Mouse (Mus musculus) cerebellum, adult 2 months (tissue): ENCODE data around the gene Cstb. TPM values are rescaled to one million over a fixed set of nuclear protein-coding genes. Genes with fewer than 3 reads are reported as not detected.

Source experiments
- DNase-seq, 2 experiments: peaks; one replicate each; pipeline ENCODE4 v3.0.0; 2021
- H3K27ac ChIP-seq: fragments of 200-500 bp; 2 replicates; pipeline ENCODE4 v1.5.1; 2012; ENCODE audit warnings: low read length, control low read depth, inconsistent platforms; ENCODE audit not compliant: insufficient read depth
- H3K27me3 ChIP-seq: fragments of 200-500 bp; 2 replicates; pipeline ENCODE4 v1.6.1; 2012; ENCODE audit warnings: inconsistent platforms, mild to moderate bottlenecking, low read length, moderate library complexity; ENCODE audit not compliant: control insufficient read depth, insufficient read depth
- H3K4me1 ChIP-seq: fragments of 200-500 bp; 2 replicates; pipeline ENCODE4 v1.6.1; 2011; ENCODE audit warnings: low read length; ENCODE audit not compliant: control insufficient read depth, insufficient read depth
- H3K4me3 ChIP-seq: fragments of 200-500 bp; replicated peaks from 2 replicates; pipeline ENCODE3; 2011; ENCODE audit warnings: mild to moderate bottlenecking, low read depth, low read length, control low read depth; ENCODE audit not compliant: insufficient read depth
- CTCF ChIP-seq: fragments of 200-500 bp; IDR thresholded peaks from 2 replicates; pipeline ENCODE4 v1.5.1; 2011; ENCODE audit warnings: low read depth, mild to moderate bottlenecking, control low read depth, low read length, moderate library complexity, borderline replicate concordance; ENCODE audit not compliant: insufficient read depth
- POLR2A ChIP-seq: fragments of 200-500 bp; IDR thresholded peaks from 2 replicates; pipeline ENCODE4 v1.6.1; 2011; ENCODE audit warnings: low read length, control low read depth, borderline replicate concordance; ENCODE audit not compliant: insufficient read depth
- WGBS: fragments of 180-500 bp; shearing (Covaris S2); methylation state at CpG from one replicate; pipeline ENCODE4 v1.1.7; 2018; 5-methylcytosine and 5-hydroxymethylcytosine counted together
- polyA plus RNA-seq: library from polyadenylated mRNA; depleted of rRNA; stranded (reverse); fragments of >200 nt; gene quantifications from 2 replicates; pipeline ENCODE4 v1.2.3, GENCODE M21; 2012

The Cstb gene
- polyA plus RNA-seq, 1 experiment: 112 TPM

DNA sequence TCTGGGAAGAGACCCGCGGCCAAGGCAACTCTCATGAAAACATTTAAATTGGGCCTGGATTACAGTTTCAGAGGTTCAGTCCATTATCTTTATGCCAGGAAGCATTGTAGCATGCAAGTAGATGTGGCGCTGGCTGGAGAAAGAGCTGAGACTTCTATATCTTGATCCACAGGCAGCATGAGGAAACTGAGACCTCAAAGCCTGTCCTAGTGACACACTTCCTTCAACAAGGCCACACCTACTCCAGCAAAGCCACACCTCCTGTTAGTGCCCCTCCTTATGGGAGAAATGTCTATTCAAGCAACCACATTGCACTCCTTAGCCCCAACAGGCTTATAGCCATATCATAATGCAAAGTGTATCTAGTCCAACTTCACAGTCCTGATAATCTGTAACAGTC lies 2.9 kb upstream of the Cstb start:
- peaks cover 8% of the 10 kb centered on the region for H3K4me1 ChIP-seq
- H3K27ac ChIP-seq: no peak overlapping the region
- no peak for TF ChIP-seq CTCF
- TF ChIP-seq POLR2A: no peak
- H3K4me3 ChIP-seq: no peak overlapping the region
- WGBS: 92% methylated on average over 3 of the region's 3 CpGs
- no peak for DNase-seq
- no peaks in the 10 kb centered on the region for H3K27me3 ChIP-seq

DNA sequence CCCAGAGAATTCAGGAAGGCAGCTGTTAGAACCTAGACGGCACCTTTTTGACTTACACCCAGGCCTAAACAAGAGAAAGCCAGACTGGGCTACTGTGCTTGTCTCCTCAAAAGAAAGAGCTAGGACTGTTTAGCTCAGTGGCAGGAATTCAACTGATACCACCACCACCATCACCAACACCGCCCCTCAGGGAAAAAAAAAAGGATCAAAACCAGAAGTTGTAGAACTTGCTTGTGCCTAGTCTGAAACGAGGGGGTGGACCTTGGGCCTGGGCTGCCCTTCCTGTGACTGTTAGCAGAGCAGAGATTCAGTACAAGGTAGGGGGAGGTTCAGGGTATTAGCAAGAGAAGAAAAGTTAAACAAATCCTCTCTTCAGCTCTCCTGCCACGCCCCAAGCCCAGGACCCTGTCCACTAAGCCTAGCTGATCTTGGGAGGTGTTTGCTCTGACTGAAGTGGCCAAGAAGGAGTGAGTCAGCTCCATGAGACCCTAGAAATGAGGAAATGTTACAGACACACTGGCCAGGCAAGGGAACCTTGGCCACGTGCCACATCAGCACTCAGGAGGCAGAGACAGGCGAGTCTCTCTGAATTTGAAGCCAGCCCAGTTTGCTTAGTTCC lies 757 bp downstream of the Cstb start:
- DNase-seq: peak in 1 of 2 experiments; percentile 34
- Histone ChIP-seq H3K4me3 (peak overlapping the region; percentile 87), H3K27ac (peak overlapping the region; percentile 69), H3K27me3 (no peaks in the 10 kb centered on the region), H3K4me1 (peaks cover 4% of the 10 kb centered on the region)
- TF ChIP-seq POLR2A: no peak
- no peak for TF ChIP-seq CTCF
- 46% methylated on average over 6 of the region's 6 CpGs for WGBS

DNA sequence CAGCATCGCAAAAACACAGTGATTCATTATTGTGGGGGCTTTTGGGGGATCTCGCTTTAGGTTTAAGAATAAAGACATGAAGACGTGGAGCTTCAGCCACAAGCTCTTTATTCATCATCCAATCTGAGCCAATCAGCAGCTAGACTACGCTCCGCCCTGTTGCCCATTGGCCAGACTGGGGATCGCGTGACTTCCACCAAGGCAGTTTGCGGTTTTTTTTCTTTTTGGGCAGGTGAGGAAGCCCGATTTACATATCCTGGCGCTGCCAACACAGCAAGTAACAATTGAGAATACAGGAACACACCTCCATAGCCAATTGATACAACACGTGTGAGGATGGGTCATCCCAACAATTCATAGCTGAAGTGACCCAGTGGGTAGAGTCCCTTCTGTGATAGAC lies 2.6 kb downstream of the Cstb start:
- Histone ChIP-seq H3K4me3 (no peak overlapping the region), H3K27ac (no peak overlapping the region), H3K27me3 (no peaks in the 10 kb centered on the region), H3K4me1 (peaks cover 4% of the 10 kb centered on the region)
- DNase-seq: no peak
- WGBS: 91% methylated on average over 11 of the region's 11 CpGs
- TF ChIP-seq POLR2A (no peak), CTCF (no peak)

DNA sequence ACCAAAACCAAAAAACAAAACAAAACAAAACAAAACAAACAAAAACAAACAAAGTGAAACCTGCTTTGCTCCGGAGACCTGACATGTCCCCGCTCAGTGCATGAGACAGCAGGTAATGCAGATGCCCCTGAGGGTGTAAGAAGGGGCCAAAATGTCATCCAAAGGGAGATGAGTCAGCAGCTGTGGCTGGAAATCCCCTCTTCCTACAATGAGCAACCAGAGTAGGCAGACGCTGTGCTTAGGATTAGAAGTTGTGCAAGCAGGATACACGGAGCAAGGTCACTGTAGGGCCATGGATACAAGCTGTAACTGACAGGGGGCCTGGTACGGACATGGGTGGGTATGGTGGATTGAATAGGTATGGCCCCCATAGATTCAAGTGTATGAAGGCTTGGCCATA lies 3.7 kb downstream of the Cstb start:
- Histone ChIP-seq H3K4me1 (peaks cover 4% of the 10 kb centered on the region), H3K27me3 (no peaks in the 10 kb centered on the region), H3K27ac (no peak overlapping the region), H3K4me3 (no peak overlapping the region)
- TF ChIP-seq CTCF (no peak), POLR2A (no peak)
- WGBS: 92% methylated on average over 5 of the region's 5 CpGs
- no peak for DNase-seq

DNA sequence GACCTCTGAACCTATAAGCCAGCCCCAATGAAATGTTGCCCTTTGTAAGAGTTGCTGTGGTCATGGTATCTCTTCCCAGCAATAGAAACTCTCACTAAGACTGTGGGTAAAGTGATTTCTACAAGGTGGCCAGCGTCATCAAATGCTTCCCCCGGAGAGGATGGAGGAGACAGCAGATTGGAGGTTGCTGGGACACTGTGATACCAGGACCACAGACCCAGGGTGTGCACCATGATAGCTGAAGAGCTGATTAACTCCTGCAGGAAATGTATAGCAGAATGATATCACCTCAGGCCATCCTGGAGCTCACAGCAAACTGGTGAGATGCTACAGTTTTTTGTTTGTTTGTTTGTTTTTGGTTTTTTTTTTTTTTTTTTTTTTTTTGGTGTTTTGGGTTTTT lies 4.3 kb downstream of the Cstb start:
- Histone ChIP-seq H3K27me3 (no peaks in the 10 kb centered on the region), H3K27ac (no peak overlapping the region), H3K4me3 (no peak overlapping the region), H3K4me1 (peaks cover 4% of the 10 kb centered on the region)
- WGBS: 89% methylated on average over 2 of the region's 2 CpGs
- no peak for DNase-seq
- TF ChIP-seq POLR2A (no peak), CTCF (no peak)

DNA sequence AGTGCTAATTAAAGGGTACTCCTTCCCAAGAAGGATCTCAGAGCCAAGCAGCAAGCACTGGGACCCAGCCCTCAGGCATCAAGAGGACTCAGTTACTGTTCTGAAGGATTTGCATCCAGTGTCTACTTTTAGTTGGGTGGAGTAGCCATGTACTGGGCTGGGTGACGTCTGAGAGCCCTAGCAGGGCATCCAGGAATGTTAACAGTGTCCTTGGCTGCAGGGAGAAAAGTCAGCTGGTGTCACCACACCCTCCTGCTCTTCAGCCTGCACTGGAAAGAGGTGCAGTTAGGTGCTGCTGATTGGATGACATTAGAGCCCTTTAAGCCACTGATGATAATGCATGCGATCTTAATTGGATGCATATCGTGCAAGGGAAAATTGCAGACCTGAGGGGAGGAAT lies 7.4 kb downstream of the Cstb start:
- 69% methylated on average over 3 of the region's 3 CpGs for WGBS
- DNase-seq: no peak

DNA sequence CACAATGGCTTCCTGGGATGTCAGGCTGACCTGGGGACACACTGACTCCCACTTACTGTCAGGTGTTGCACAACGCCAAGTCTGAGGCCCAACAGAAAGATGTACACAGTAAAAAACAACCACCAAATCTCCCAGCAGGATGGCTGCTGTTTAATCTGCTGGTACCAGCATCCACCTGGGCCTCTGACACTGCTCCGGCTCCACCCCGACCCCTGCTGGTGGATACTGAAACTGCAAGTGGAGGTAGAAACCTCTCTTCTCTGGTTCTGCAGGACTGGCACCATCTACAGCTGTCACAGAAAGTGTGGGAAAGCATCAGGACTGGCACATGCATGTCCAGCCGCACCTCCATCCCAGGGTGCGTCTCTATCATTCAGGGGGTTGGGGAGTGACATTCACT lies 12.6 kb downstream of the Cstb start:
- 12% methylated on average over 5 of the region's 5 CpGs for WGBS
- H3K4me3 ChIP-seq: no peak overlapping the region
- H3K27me3 ChIP-seq: no peaks in the 10 kb centered on the region
- H3K4me1 ChIP-seq: peaks cover 10% of the 10 kb centered on the region
- TF ChIP-seq CTCF (peak; percentile 92), POLR2A (no peak)
- no peak overlapping the region for H3K27ac ChIP-seq
- DNase-seq: peak; percentile 75 to 87

More for the DNA sequence above, 7.4 kb downstream of the Cstb start:
- Histone ChIP-seq H3K27ac (no peak overlapping the region), H3K4me3 (no peak overlapping the region), H3K4me1 (peaks cover under 1% of the 10 kb centered on the region; the same call in 1 of the 2 replicates), H3K27me3 (no peaks in the 10 kb centered on the region)
- no peak for TF ChIP-seq POLR2A
- no peak for TF ChIP-seq CTCF

DNA sequence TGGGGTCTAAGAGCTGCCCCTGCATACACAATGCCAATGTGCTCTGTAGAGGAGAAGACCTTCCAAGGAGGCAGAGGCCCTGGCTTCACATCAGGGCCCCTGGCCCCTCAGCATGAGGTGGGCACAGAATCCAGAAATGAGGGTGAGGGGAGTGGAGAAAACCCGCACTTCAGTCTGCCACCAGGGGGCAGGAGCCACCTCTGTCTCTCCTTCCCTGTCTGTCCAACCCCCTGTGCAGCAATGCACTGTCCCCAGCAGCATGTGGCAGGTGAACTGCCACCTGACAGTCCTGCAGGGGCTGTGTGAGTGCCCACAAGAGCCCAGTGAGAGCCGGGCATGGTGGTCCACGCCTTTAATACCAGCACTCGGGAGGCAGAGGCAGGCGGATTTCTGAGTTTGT lies 14.1 kb downstream of the Cstb start:
- Histone ChIP-seq H3K27ac (no peak overlapping the region), H3K4me3 (no peak overlapping the region), H3K4me1 (peaks cover 10% of the 10 kb centered on the region), H3K27me3 (no peaks in the 10 kb centered on the region)
- TF ChIP-seq CTCF: peak; percentile 38
- no peak for TF ChIP-seq POLR2A
- 54% methylated on average over 5 of the region's 5 CpGs for WGBS
- DNase-seq: no peak

DNA sequence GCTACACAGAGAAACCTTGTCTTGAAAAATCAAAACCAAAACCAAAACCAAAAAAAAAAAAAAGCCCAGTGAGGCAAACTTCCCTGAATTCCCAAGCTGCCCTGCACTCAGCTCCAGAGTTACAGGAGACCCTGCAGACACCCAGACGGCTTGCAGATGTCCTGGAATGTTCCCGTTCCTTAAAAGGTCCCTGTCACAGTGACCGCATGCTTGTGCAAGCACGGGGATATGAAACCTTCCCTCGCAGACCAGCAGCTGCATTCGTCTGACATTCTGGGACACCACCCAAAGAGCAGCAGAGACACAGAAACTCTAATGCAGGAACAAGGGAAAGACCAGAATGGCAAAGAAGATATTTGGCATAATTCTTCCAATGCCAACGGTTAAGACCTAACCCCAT lies 14.5 kb downstream of the Cstb start:
- TF ChIP-seq CTCF (no peak), POLR2A (no peak)
- H3K4me3 ChIP-seq: no peak overlapping the region
- 84% methylated on average over 7 of the region's 7 CpGs for WGBS
- peaks cover 10% of the 10 kb centered on the region for H3K4me1 ChIP-seq
- no peaks in the 10 kb centered on the region for H3K27me3 ChIP-seq
- DNase-seq: no peak
- H3K27ac ChIP-seq: no peak overlapping the region
